Mouse (Mus musculus) heart, postnatal 36 days (tissue): ENCODE data around the gene Lzts2. TPM values are rescaled to one million over a fixed set of nuclear protein-coding genes. Genes with fewer than 3 reads are reported as not detected.

Experiments used
- DNase-seq, 2 experiments: peaks; one replicate each; pipeline ENCODE4 v3.0.0; 2021 to 2022
- intact Hi-C: fragments of 180-260 bp; cut with DNase I; formaldehyde crosslinking; loops from one replicate; pipeline ENCODE4 v1.15.1; 2025
- total RNA-seq, 2 experiments: library from RNA; stranded (reverse); gene quantifications; 2 replicates each; pipeline ENCODE4 v1.2.3; 2021

Gene Lzts2
- 10 to 100 TPM; 61.0 to 69.7 TPM for total RNA-seq

DNA sequence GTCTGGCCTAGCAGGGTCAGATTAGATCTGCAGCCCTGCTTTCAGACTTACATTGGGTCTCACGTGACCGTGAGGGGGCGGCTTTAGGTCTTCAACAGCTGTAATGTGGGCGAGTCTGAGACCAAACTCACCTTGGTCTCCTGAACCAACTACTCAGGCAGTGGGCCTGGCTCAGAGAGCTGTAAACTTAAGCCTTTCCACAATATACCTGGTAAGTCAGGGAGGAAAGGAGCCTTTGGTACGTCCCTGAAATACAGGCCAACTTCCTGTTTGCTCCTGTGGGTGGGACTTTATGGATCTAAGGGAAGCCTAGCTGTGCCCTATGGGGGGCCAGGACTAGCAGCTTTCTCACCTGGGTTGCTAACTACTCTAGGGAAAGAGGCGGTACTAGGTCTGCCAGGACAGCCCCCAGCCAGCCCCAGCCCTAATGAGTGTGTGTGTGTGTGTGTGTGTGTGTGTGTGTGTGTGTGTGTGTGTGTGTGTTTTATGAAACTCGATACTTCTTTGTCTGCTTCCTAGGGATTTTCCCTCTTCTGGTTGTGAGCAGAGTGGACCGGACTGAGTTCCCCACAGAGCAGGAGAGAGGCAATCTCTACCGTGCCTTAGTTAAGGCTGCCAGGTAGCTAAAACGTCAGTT lies at the start of gene Lzts2:
Gene Lzts2, plus strand, starts transcription at position 80 of the 637 bp plus-strand sequence.
- DNase-seq = peak; percentile 15 to 21
- intact Hi-C loops = no loop called here

DNA sequence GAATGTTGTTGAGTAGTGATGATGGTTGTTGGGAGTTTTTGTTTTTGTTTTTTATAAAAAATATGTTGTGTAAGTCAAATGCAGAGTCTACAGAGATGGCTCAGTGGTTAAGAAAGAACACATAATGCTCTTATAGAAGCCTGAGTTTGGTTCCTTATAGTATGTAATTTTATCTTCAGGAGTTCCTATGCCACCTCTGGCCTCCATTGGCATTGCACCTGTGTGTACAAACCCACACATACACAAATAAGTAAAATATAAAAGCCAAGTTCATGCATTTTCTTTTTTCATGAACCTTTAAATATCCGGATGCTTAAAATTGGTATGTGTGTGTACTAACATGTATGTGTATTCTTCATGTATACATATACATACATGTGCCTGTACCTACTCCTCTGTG lies 48.2 kb upstream of the Lzts2 start:
- DNase-seq = no peak
- intact Hi-C loops = no loop called here

DNA sequence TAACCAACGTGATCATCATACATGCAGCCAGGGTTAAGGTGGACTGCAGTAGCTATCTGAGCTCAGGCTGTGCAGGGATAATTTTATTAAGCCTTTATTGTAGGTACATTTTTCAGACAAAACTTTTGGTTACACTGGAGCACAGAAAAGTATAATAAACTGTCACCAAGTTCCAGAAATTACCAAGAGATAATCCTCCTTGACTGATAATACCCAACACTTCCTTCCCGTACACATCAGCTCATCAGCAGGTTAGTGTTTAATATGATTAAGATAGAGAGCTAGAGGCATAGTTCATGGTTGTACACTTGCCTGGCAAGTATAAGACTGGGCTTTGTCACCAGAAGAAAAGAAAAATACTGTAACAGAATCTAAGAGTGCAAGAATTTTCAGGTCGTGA lies 45.9 kb upstream of the Lzts2 start:
- no peak for DNase-seq
- intact Hi-C loops = no loop called here

DNA sequence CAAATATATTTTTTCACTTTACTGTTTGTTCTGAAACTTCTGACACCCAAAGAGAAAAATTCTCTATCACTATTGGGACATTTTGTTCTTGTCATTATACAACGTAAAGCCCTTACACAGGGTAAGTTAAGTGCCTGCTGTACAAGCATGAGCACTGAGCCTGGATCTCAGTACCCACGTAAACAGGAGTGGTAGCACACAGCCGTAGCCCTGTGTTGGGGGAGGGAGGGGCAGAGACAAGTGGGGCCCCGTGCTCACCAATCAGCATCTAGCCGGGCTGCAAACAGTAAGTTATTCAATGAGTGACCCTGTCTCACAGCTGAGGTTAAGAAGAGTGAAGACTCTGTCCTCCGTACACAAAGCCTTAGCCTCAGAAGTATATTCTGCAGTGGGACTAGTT lies 37.6 kb upstream of the Lzts2 start:
- DNase-seq = no peak
- intact Hi-C loops = loop anchor here (5.0 kb wide), 1 partner anchor 39 kb away; no protein-coding TSS in a partner anchor

DNA sequence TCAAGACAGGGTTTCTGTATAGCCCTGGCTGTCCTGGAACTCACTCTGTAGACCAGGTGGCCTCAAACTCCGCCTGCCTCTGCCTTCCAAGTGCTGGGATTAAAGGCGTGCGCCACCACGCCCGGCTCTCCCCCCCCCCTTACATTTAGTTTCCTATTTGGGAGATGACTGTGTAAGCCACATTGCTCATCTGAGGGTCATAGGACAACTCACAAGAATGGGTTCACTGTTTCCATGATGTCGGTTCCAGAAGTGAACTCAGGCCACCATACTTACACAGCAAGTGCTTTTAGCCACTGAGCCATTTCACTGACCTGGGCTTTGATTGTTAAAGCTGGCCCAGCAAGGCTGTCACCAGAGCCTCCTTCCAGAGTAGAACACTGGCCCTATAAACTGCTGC lies 37.1 kb upstream of the Lzts2 start:
- intact Hi-C loops = loop anchor here (5.0 kb wide), 1 partner anchor 40 kb away; no protein-coding TSS in a partner anchor
- DNase-seq = no peak

DNA sequence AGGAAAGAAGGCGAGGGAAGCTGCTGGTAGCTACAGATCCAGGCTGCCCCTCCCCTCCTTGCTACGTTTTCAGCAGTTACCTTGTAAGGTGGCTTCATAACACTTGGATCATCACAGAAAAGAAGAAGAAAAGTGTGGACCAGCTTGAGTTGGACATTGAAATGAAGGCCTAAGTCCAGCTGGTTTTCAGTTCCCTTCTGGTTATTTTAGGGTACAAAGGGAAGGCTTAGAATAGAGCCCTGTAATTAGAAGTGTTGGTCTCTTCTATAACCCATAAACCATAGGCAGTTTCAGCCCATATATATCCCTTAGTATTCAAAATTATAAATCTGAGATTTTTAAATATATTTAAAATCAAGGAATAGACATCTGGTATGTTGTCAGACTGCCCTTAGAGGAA lies 33.4 kb upstream of the Lzts2 start:
- no peak for DNase-seq
- intact Hi-C loops = no loop called here

DNA sequence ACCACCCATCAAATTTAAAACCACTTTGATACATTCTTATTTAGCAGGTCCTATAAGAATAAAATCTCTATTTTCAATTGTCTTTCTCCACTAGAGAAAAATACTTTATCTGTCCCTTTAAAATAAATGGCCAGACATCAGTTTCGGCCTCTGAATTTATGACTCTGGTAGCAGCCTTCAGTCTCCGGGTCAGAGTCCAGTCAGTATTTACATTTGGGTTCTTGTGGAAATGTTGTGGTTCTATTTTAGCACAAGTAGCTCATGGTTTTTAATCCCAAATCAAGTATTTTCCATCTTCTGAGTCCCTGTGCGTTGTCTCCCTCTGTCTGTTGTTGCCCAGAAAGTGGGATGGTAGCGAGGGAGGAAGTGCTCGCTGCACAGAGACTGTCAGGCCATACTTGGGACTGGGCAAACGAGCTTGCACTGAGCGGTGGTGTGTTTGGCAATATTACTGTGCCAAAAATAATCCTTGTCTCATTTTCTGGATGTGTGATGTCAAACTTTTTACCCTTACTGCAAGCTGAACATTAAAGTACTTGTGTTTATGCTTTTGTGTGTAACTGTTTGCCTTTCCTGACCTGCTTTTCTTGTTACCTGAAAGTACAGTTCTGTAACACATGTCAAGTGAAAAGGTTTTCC lies 31.6 kb upstream of the Lzts2 start:
- no peak for DNase-seq
- intact Hi-C loops = no loop called here

DNA sequence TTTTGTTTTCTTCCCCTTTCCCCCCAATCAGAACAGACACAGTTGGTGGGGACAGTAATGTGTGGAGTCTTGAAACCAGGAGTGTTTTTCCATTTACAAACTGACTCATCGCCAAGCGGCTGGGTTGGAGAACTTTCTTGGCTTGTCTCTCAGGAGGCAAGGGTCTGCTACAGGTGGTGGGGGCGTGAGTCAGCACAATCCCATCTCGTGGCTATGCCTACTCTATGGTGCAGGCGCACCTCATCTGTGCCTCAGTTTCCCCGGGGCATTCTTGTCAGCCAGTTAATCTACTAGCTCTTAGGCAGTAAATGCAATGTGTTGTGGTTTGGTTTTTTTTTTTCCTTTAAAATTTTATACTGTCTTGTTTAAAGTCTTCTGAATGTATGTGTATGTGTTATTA lies 30.8 kb upstream of the Lzts2 start:
- no peak for DNase-seq
- intact Hi-C loops = no loop called here

DNA sequence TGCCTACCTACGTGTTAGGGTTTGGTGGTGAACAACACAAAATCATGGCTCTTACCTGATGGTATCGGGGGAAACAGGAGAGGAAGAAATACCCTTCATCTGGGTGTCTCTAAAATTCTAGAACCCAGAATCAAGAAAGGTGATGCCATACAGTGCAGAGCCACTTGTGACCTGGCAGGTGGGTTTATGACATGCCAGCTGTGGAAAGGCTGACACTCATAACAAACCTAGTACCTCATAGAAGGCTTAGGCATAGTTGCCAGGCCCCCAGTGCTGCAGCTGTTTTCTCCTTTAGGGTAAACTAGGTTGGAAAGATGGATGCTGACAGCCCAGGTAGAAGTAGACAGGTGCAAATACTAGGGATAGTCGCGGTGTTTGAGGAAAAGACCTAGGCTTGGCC lies 29.8 kb upstream of the Lzts2 start:
- DNase-seq = no peak
- intact Hi-C loops = no loop called here

DNA sequence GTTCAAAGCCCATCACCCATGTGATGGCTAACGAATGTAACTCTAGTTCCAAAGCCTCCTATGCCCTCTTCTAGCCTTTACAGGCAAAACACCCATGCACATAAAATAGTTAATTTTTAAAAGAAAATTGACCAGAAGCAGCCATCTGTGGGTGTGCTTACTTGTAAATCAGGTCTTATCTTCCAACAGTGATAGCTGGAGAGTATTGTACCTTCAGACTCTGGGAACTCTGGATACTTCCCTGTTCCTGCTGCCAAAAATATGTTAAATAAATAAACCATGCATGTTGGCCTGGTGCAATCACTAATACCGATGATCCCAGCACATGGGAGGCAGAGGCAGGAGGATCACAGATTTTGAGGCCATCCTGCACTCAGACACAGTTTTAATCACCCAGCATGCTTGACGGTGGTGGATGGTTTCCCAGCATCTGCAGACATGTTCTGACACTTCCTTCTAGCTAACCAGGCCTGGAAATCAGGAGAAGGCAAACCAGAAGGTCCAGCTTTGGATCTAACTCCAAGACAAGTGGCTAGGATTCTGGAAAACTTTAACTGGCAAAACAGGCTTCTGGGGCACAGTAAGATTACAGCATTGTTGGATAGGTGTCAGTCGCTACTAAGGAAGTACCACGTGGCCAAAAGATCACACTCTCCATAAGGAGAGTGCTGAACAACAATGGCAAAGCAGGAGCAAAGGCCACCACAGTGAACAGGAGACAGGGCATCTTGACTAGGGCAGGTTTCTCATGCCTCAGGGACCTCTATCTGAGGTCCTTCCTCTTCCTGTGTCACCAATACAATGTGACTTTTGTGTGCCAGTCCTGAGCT lies 28.8 kb upstream of the Lzts2 start:
- no peak for DNase-seq
- intact Hi-C loops = no loop called here

DNA sequence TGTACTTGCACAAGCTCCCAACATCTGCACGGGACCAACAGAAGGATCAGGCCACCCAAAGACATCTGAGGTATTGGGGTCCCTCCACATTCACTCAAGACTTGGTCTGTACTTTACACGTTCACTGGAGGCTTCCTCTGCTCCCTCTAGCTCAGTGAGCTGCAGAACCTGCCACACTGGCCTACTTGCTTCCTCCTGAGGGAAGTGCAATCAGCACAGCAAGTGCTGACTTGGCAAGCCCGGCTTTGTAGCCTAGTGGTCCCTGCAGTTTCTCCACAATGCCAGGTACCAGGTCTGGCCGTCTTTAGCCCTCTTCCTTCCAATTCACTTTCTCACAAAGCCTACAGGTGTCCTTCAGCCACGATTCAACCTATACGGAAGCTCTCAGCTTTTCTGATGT lies 27.2 kb upstream of the Lzts2 start:
- intact Hi-C loops = no loop called here
- no peak for DNase-seq

DNA sequence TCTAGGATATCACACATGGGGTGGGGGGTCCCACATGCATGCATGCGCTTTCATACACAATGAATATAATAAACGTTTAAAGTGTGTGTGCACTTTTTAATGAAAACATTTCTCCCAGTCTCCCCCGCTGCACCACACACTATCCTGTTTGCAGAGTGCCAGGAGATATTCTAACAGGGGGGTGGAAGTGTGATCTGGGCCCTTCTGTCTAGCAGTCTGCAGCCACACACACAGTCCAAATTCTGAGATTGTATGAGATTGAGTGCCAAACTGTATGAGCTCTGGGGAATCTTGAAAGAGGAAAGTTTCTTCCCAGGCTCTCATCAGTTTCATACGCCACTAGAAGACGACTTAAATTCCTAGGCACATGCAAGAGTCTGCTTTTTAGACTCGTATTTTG lies 26.4 kb upstream of the Lzts2 start:
- intact Hi-C loops = no loop called here
- DNase-seq = no peak

DNA sequence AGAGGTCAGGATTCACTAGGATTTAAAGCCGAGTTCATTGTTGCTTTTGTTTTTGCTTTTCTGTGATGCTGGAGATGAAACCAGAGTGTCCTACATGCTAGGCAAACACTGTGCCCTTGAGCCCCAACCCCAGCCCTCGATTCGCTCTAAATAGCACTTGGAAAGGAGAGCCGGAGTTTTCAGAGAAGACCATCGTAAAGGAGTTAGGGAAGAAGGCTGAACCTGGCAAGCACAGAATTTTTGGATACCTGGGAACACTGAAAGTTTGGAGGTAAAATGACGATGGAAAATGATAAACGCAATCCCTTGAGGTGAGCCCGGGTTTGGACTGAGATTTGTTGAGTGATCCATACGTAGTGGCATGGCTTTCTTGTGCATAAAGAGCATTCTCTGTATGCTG lies 25.9 kb upstream of the Lzts2 start:
- no peak for DNase-seq
- intact Hi-C loops = no loop called here

DNA sequence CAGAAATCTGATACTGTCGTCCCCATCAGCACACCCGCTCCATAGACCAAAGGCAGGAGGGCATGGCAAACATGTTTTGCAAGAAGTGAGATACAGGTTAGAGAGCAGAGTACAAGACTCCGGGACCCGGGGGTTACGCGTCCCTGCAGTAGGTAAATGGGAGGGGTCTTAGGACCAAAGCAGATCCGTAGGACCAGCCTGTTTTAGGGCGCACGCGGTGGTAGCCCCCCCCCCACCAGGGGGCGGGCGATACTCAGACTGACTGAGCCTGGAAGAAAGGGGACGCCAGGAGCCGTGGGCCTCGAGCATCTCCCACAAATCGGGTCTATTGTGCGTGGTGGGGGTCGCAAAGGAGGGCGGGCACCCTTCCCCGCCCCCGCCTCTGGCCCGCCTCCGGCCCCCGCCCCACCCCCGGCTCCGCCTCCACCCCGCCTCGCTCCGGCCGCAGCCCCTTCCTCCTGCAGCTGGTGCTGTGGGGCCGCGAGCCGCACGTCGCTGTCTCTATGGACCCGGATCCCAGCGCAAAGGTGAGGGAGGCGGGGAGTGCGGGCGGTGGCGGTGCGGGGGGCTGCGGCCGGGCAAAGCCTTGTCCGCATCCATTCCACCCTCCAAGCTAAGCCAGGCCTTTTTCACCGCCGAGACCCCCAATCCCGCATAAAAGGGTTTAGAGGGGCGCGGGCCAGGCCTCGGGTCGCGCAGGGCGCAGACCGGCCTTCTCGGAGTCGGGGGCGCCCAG lies 25.2 kb upstream of the Lzts2 start, which contains the start of gene Sema4g:
Gene Sema4g, plus strand, starts transcription at position 271 of the 736 bp plus-strand sequence.
- peak; percentile 32 to 34 for DNase-seq
- intact Hi-C loops = loop anchor here (1.0 kb wide), 1 partner anchor 43 kb away; no protein-coding TSS in a partner anchor

DNA sequence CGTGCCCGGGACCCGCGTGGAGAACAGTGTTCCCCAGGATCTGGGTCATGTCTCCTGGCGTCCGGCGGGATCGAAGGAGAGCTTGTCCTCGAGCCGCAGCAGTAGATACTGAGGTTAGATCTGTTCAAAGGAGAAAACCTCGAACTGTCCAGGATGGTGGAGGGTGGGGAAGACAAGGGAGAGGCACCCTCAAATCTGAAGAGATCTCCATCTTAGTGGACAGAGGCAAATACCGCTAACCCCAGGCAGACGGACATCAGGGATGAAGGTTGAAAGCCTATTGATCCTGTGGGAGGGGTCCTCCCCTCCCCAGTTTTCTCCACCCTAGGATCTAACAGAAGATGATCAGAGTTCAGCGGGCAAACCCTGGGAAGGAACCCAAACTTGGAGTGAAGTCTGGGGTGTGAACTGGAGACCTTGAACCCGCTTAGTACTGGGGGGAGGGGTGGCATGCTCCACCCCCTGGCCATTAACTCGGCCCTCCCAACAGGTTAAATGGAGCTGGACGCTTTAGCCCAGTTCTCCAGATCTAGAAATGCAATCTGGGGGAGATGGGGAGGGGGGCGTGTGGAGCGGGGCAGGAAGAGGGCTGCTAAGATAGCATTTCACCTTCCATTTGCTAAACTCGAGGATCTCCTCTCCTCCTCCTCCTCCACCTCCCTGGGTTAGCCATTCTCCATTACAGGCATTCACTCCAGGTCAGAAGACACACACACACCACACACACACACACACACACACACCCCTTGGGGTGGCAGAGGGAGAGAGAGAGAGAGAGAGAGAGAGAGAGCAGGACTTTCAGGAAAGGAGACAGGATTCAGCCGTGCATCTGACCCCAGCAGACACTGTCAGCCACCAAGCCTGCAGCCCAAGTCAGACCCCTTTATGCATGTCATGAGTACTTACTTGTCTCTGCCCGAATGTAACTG lies 24.4 kb upstream of the Lzts2 start:
- intact Hi-C loops = loop anchor here (1.0 kb wide), 1 partner anchor 42 kb away; no protein-coding TSS in a partner anchor
- no peak for DNase-seq

DNA sequence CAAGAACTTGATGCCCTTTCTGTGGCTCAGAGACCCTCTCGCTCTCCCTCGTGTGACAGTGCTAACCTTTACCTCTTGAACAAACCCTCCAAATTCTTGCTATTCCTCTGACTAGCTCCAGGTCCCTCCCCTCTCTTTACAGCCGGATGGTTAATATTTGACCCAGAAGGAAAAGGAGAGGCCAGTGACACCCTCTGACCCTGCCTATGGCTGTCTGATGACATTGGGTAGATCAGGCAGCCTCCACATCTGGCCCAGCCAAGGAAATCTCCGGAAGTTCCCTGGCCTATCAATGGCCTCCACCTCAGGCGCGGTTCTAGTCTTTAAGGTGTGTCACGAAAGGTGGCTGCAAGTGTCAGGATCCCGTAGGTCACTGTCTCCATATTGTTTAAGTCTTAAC lies 23.2 kb upstream of the Lzts2 start:
- no peak for DNase-seq
- intact Hi-C loops = no loop called here

DNA sequence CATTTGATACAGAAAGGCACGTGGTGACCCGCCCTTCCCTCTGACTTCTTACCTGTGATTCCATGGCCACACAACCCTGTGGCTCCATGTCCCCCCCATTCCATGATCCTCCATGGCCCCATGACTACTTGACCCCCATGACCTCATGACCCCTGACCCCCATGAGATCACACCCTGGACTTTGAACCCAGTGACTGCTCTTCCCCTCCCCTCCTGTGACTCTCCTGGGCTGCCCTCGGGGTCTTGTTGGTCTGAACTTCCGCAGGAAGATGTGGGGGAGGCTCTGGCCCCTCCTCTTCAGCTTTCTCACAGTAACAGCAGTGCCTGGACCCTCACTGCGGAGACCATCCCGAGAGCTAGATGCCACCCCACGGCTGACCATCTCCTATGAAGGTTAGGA lies 22.0 kb upstream of the Lzts2 start:
- intact Hi-C loops = no loop called here

DNA sequence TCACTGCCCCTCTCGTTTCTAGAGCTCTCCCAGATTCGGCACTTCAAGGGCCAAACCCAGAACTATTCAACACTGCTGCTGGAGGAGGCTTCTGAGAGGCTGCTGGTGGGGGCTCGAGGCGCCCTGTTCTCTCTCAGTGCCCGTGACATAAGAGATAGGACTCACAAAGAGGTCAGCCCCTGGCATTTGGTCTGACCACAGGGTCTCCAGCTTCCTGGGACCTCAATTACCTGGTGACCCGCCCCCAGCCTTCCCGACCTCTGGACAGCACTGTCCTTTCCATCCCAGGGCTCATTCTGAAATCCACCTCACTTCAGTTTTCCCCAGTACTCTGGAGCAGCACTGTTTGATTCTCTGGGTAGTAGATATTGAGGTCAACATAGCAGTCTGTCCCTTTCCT lies 21.5 kb upstream of the Lzts2 start:
- no peak for DNase-seq
- intact Hi-C loops = no loop called here

More for the DNA sequence above, 22.0 kb upstream of the Lzts2 start:
- DNase-seq = no peak

DNA sequence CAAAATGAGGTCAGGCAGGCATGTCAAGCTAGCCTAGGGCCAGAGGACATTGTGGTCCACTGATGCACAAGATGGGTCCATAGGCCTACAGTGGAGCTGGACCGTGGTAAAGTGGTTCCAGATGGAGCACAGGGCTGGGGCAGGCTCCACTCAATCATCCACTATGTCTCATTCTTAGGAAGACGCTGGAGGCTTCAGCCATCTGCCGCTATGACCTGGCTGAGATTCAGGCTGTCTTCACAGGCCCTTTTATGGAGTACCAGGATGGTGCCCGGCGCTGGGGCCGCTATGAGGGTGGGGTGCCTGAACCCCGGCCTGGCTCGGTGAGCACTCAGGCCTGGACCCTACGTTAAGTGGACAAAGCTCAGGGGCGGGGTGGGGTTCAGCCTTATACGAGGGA lies 16.4 kb upstream of the Lzts2 start:
- intact Hi-C loops = no loop called here

DNA sequence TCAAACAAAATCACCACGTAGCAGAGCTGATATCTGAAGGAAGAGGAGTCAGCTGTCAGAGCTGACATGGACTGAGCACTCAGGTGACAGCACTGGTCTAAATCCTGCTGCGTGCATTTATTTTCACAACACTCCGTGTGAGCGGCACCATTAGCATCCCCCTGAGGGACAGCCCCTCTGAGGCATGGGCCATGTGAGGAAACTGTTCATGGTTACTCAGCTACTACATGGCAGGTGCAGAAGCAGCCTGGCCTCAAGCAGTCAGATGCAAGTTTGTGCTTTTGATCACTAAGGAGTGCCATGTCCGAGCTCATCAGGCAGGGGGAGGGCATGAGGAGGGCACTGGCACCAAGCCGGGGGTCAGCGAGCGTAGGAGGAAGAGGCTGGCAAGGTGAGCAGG lies 14.6 kb upstream of the Lzts2 start:
- DNase-seq = no peak
- intact Hi-C loops = no loop called here

More for the DNA sequence above, 16.4 kb upstream of the Lzts2 start:
- no peak for DNase-seq
